Mouse (Mus musculus): ENCODE measurements at regions not wholly inside any gene's neighbourhood (a gene's known extent, or its start where the extent isn't known, plus 50 kb on each side); places are given as distances from the start of the nearest gene placed in this dataset.

GRCm38 (mm10) chr4:52036765-52037353 lies 402.2 kb upstream of the Smc2 start:
- 0 out of 2 replicates have a peak, but pooled peaks have one; percentile 8 for ATAC-seq (ENCODE audit: insufficient read depth)
- Histone ChIP-seq H3K36me3 (ENCODE audit: insufficient read depth) (no peaks in the 10 kb centered on the region), H3K4me2 (no peak overlapping the region), H3K4me3 (ENCODE audit: low read depth, low read length) (no peak overlapping the region), H3K27me3 (ENCODE audit: insufficient read depth, low read length) (no peaks in the 10 kb centered on the region), H3K9me3 (ENCODE audit: low read depth, low read length) (no peaks in the 10 kb centered on the region), H3K4me1 (ENCODE audit: insufficient read depth) (no peaks in the 10 kb centered on the region), H3K27ac (ENCODE audit: low read depth) (no peak overlapping the region), H3K9ac (no peak overlapping the region)
- 23% methylated on average over 11 of the region's 11 CpGs for WGBS
- TF ChIP-seq CTCF (IDR thresholded peaks at IDR 0.05; ENCODE audit: low read depth) = no peak
- peak; percentile 17 for DNase-seq

DNA sequence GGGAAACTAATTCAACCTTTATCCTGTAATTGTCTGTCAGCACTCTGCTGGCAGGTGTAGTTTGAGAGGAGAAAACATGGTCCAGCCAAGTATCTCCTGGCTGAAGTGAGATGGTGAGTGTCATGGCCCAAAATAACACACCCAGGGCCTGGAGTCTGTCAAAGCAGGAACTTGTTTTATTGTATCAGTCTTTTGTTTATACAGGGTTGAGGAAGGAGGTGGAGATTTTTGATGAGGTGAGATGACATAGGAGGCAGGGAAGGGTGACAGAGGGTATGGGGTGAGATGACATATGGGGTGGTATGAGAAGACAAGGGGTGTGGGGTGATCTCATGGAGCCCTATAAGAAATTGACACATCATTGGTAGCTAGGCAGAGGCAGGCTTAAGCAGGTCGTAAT lies 395.6 kb upstream of the Smc2 start:
- H3K4me2 ChIP-seq = no peak overlapping the region
- 55% methylated on average over 1 of the region's 1 CpGs for WGBS
- no peak overlapping the region for H3K4me3 ChIP-seq (ENCODE audit: low read depth, low read length)
- no peak for TF ChIP-seq CTCF (IDR thresholded peaks at IDR 0.05; ENCODE audit: low read depth)
- H3K27ac ChIP-seq (ENCODE audit: low read depth) = no peak overlapping the region
- H3K36me3 ChIP-seq (ENCODE audit: insufficient read depth) = no peaks in the 10 kb centered on the region
- ATAC-seq (ENCODE audit: insufficient read depth) (no peak), DNase-seq (no peak)
- no peaks in the 10 kb centered on the region for H3K4me1 ChIP-seq (ENCODE audit: insufficient read depth)
- peaks cover 4% of the 10 kb centered on the region; the same call in 1 of the 2 replicates for H3K9me3 ChIP-seq (ENCODE audit: low read depth, low read length)
- H3K9ac ChIP-seq = no peak overlapping the region
- H3K27me3 ChIP-seq (ENCODE audit: insufficient read depth, low read length) = no peaks in the 10 kb centered on the region

- Histone ChIP-seq H3K9ac (no peak overlapping the region), H3K27me3 (ENCODE audit: insufficient read depth, low read length) (no peaks in the 10 kb centered on the region), H3K4me3 (ENCODE audit: low read depth, low read length) (no peak overlapping the region), H3K4me2 (no peak overlapping the region), H3K4me1 (ENCODE audit: insufficient read depth) (no peaks in the 10 kb centered on the region), H3K36me3 (ENCODE audit: insufficient read depth) (no peaks in the 10 kb centered on the region), H3K9me3 (ENCODE audit: low read depth, low read length) (peaks cover 2% of the 10 kb centered on the region; the same call in 1 of the 2 replicates), H3K27ac (ENCODE audit: low read depth) (no peak overlapping the region)
- ATAC-seq (ENCODE audit: insufficient read depth) (no peak), DNase-seq (peak; percentile 24)
- WGBS = 45% methylated on average over 4 of the region's 4 CpGs
- TF ChIP-seq CTCF (IDR thresholded peaks at IDR 0.05; ENCODE audit: low read depth) = no peak
Measured at GRCm38 (mm10) chr4:52050948-52051347, 388.1 kb upstream of the Smc2 start.

- H3K36me3 ChIP-seq (ENCODE audit: insufficient read depth) = no peaks in the 10 kb centered on the region
- no peak overlapping the region for H3K4me3 ChIP-seq (ENCODE audit: low read depth, low read length)
- ATAC-seq (ENCODE audit: insufficient read depth) (no peak), DNase-seq (peak; percentile 72)
- no peaks in the 10 kb centered on the region for H3K27me3 ChIP-seq (ENCODE audit: insufficient read depth, low read length)
- H3K9ac ChIP-seq = no peak overlapping the region
- H3K9me3 ChIP-seq (ENCODE audit: low read depth, low read length) = no peaks in the 10 kb centered on the region
- H3K27ac ChIP-seq (ENCODE audit: low read depth) = no peak overlapping the region
- TF ChIP-seq CTCF (IDR thresholded peaks at IDR 0.05; ENCODE audit: low read depth) = no peak
- no peaks in the 10 kb centered on the region for H3K4me1 ChIP-seq (ENCODE audit: insufficient read depth)
- H3K4me2 ChIP-seq = no peak overlapping the region
Measured at GRCm38 (mm10) chr4:52056031-52056430, 383.0 kb upstream of the Smc2 start.

GRCm38 (mm10) chr4:52060031-52060430 lies 379.0 kb upstream of the Smc2 start:
- no peak overlapping the region for H3K4me3 ChIP-seq (ENCODE audit: low read depth, low read length)
- ATAC-seq (ENCODE audit: insufficient read depth) = no peak
- no peak for TF ChIP-seq CTCF (IDR thresholded peaks at IDR 0.05; ENCODE audit: low read depth)

DNA sequence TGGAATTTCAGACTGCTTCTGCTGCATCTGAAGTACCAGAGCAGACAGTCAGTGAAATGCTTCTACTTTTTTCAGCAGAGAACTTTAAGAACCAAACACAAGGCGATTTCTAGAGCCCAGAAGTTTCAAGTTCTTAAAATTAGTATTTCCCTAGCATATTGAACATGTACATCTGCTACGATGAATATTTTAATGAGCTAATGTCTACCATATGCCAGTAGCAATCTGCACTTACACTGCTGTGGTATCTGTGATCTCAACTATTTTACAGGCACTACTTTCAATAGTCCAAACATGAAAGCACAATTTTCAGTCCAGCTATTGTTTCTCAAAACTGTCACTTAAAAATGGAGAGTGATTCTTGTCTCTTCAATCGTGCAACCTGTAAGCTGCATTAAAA lies 339.9 kb upstream of the Smc2 start:
- Histone ChIP-seq H3K4me1 (ENCODE audit: insufficient read depth) (no peaks in the 10 kb centered on the region), H3K9ac (no peak overlapping the region), H3K36me3 (ENCODE audit: insufficient read depth) (no peaks in the 10 kb centered on the region), H3K27me3 (ENCODE audit: insufficient read depth, low read length) (no peaks in the 10 kb centered on the region), H3K4me2 (no peak overlapping the region), H3K9me3 (ENCODE audit: low read depth, low read length) (no peaks in the 10 kb centered on the region), H3K27ac (ENCODE audit: low read depth) (no peak overlapping the region), H3K4me3 (ENCODE audit: low read depth, low read length) (no peak overlapping the region)
- 75% methylated on average over 3 of the region's 3 CpGs for WGBS
- no peak for DNase-seq
- no peak for TF ChIP-seq CTCF (IDR thresholded peaks at IDR 0.05; ENCODE audit: low read depth)
- ATAC-seq (ENCODE audit: insufficient read depth) = no peak

More at GRCm38 (mm10) chr4:52060031-52060430, 379.0 kb upstream of the Smc2 start:
- Histone ChIP-seq H3K36me3 (ENCODE audit: insufficient read depth) (no peaks in the 10 kb centered on the region), H3K4me1 (ENCODE audit: insufficient read depth) (no peaks in the 10 kb centered on the region), H3K27me3 (ENCODE audit: insufficient read depth, low read length) (no peaks in the 10 kb centered on the region), H3K9me3 (ENCODE audit: low read depth, low read length) (no peaks in the 10 kb centered on the region), H3K9ac (no peak overlapping the region), H3K4me2 (no peak overlapping the region), H3K27ac (ENCODE audit: low read depth) (no peak overlapping the region)
- 75% methylated on average over 3 of the region's 3 CpGs for WGBS
- no peak for DNase-seq

DNA sequence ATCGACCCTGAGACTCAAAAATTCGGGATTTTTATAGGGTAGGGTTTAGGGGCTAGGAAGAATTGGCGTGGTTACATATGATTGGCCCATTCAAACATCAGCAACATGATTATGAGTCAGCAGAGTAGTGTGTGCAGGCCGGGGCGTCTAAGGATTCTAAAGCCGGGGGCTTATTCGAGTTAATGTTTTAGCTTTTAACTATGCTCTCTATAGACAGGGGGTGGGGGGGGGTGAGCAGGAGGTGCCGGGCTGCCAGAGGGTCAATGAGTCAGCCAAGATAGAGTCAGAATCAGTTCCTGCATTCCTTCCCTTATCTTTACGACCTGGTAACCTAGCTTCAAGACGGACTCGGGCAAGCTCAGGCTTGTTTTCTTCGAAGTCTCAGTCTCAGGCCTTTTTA lies 333.2 kb upstream of the Smc2 start:
- Histone ChIP-seq H3K27me3 (ENCODE audit: insufficient read depth, low read length) (no peaks in the 10 kb centered on the region), H3K4me1 (ENCODE audit: insufficient read depth) (no peaks in the 10 kb centered on the region), H3K9me3 (ENCODE audit: low read depth, low read length) (no peaks in the 10 kb centered on the region), H3K36me3 (ENCODE audit: insufficient read depth) (no peaks in the 10 kb centered on the region), H3K4me2 (no peak overlapping the region), H3K27ac (ENCODE audit: low read depth) (no peak overlapping the region), H3K4me3 (ENCODE audit: low read depth, low read length) (no peak overlapping the region), H3K9ac (no peak overlapping the region)
- no peak for TF ChIP-seq CTCF (IDR thresholded peaks at IDR 0.05; ENCODE audit: low read depth)
- 53% methylated on average over 12 of the region's 12 CpGs for WGBS
- DNase-seq (no peak), ATAC-seq (ENCODE audit: insufficient read depth) (no peak)
